Mouse (Mus musculus): ENCODE results near the gene Cybb. TPM values are rescaled to one million over a fixed set of nuclear protein-coding genes. Genes with fewer than 3 reads are reported as not detected.

Cybb gene
- total RNA-seq, 2 experiments from 2014 or later, result 3.1 to 6.2 TPM

Other genes with a start within 250 kb of the Cybb start
- gene Gm14862, start 230.9 kb downstream of the Cybb start, total RNA-seq (2021), result not detected
- gene Xk, start 215.0 kb downstream of the Cybb start, total RNA-seq (2021), result 1 to 10 TPM; 4.6 to 4.9 TPM
- gene H2al1m, start 204.0 kb downstream of the Cybb start, total RNA-seq (2021), result 1 to 10 TPM in 1 of 2 experiments, under 1 TPM in 1; 0.76 to 1.1 TPM
- not detected for gene H2al1k, start 137.1 kb downstream of the Cybb start, total RNA-seq (2021)
- gene H2al1o, start 84.6 kb upstream of the Cybb start, total RNA-seq (2021), result not detected
- gene Dynlt3, start 175.2 kb upstream of the Cybb start, total RNA-seq (2021), result 10 to 100 TPM; 51.6 to 54.3 TPM